Mouse (Mus musculus) limb, embryonic 14.5 days (tissue): Measurements from ENCODE around the gene Glyctk. TPM values are rescaled to one million over a fixed set of nuclear protein-coding genes. Genes with fewer than 3 reads are reported as not detected.
A peak's percentile ranks its signal among the peaks of the same experiment; 100 is the strongest.

Experiments used
- ATAC-seq: fragments of 200-750 bp; cut with Nextera tagmentation; 2 replicates; pipeline ENCODE4 v1.8.0; 2017; ENCODE audit warnings: low read depth, moderate number of reproducible peaks, moderate TSS enrichment; ENCODE audit not compliant: low FRiP score
- DNase-seq: peaks from one replicate; pipeline ENCODE4 v3.0.0-alpha.2; 2015; ENCODE audit warnings: low spot score
- H3K27ac ChIP-seq: fragments of 300-500 bp; sonication (generic); replicated peaks from 2 replicates; pipeline ENCODE4 v1.5.1; 2014; ENCODE audit warnings: low read depth, mild to moderate bottlenecking, low read length, moderate library complexity, mixed read lengths
- H3K27me3 ChIP-seq: fragments of 300-500 bp; sonication (generic); 2 replicates; pipeline ENCODE4 v1.6.1; 2014; ENCODE audit warnings: low read length, mixed read lengths; ENCODE audit not compliant: control insufficient read depth, insufficient read depth
- H3K36me3 ChIP-seq: fragments of 300-500 bp; sonication (generic); 2 replicates; pipeline ENCODE4 v1.6.1; 2014; ENCODE audit warnings: mild to moderate bottlenecking, low read length, moderate library complexity, mixed read lengths; ENCODE audit not compliant: control insufficient read depth, insufficient read depth
- H3K4me1 ChIP-seq: fragments of 300-500 bp; sonication (generic); 2 replicates; pipeline ENCODE4 v1.6.1; 2014; ENCODE audit warnings: antibody characterized with exemption, low read length, mixed read lengths; ENCODE audit not compliant: control insufficient read depth, insufficient read depth
- H3K4me2 ChIP-seq: fragments of 300-500 bp; sonication (generic); replicated peaks from 2 replicates; pipeline ENCODE4 v1.6.1; 2014; ENCODE audit warnings: low read depth, mild to moderate bottlenecking, low read length, moderate library complexity; ENCODE audit not compliant: severe bottlenecking
- H3K4me3 ChIP-seq: fragments of 300-500 bp; sonication (generic); replicated peaks from 2 replicates; pipeline ENCODE4 v1.5.1; 2014; ENCODE audit warnings: low read length
- H3K9ac ChIP-seq: fragments of 300-500 bp; sonication (generic); 2 replicates; pipeline ENCODE4 v1.6.1; 2014; ENCODE audit warnings: mild to moderate bottlenecking, low read depth, low read length, moderate library complexity; ENCODE audit not compliant: severe bottlenecking
- H3K9me3 ChIP-seq: fragments of 300-500 bp; sonication (generic); 2 replicates; pipeline ENCODE4 v1.6.1; 2016; ENCODE audit warnings: low read length; ENCODE audit not compliant: control insufficient read depth
- POLR2A ChIP-seq: fragments of 200-500 bp; IDR thresholded peaks from 2 replicates; pipeline ENCODE4 v1.8.0; 2012; ENCODE audit warnings: inconsistent platforms, mild to moderate bottlenecking, moderate library complexity, borderline replicate concordance; ENCODE audit not compliant: insufficient read depth, insufficient read length; ENCODE audit errors: extremely low read depth
- WGBS: fragments of 180-500 bp; shearing (Covaris S2); extraction: QIAGEN DNeasy Blood & Tissue Kit; methylation state at CpG from one replicate; pipeline ENCODE4 v1.1.7; 2014; 5-methylcytosine and 5-hydroxymethylcytosine counted together
- polyA plus RNA-seq, 2 experiments: library from polyadenylated mRNA; depleted of rRNA in 1 of 2; stranded (reverse) in 1 of 2; unstranded in 1 of 2; fragments of >200 nt; fragmentation: Nextera tagmentation in 1 of 2; extraction: Ambion mirVana in 1 of 2; gene quantifications; 2 replicates each; pipeline versions ENCODE4 v1.2.1 to v1.2.3; 2012 to 2014

The Glyctk gene
- polyA plus RNA-seq, 2 experiments: 2.5 to 3.5 TPM

DNA sequence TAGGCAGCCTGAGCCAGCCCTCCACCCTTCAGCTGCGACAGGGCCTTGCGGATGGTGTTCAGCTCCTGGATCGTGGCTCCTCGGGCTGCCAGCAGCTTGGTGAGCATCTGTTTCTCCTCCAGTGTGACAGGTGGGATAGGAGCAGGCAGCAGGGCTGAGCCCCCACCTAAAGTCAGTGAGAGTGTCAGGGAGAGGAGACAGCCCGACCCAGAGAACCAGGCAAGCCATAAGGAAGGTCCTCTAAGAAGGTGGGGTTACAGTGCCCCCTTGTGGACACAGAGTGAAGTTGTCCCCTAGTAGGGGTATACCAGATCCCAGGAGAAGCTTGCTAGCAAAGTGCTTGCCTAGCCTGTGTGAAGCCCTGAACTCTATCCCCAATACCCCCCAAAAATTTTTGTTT is 1.5 kb downstream of the Glyctk start:
- Histone ChIP-seq H3K4me1 (no peaks in the 10 kb centered on the region), H3K4me3 (no peak overlapping the region), H3K9me3 (no peaks in the 10 kb centered on the region), H3K9ac (no peak overlapping the region), H3K27ac (no peak overlapping the region), H3K36me3 (no peaks in the 10 kb centered on the region), H3K4me2 (no peak overlapping the region), H3K27me3 (no peaks in the 10 kb centered on the region)
- DNase-seq: peak; percentile 21
- TF ChIP-seq POLR2A: no peak
- no peak for ATAC-seq
- WGBS: 64% methylated on average over 5 of the region's 5 CpGs

DNA sequence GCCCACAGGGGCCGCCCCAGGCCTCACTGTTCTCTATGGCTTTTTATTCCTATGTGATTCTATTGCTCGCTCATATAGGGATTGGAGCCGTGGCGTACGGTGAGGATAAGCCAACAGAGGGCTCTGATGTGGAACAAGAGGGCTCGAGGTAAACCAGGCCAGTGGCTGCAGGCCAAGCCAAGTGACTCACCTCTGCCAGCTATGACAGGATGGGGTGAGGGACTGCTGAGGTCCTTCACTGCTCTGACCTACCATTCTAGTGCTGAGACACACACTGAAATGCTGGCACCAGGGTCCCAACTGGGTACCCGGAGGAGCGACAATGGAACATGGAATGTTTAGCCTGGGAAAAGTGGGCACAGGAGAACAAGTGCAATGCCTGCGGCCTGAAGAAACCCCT is 3.8 kb downstream of the Glyctk start:
- Histone ChIP-seq H3K27me3 (peaks cover 17% of the 10 kb centered on the region; the same call in 1 of the 2 replicates), H3K9ac (no peak overlapping the region), H3K9me3 (no peaks in the 10 kb centered on the region), H3K4me2 (no peak overlapping the region), H3K4me1 (peaks cover under 1% of the 10 kb centered on the region; the same call in 1 of the 2 replicates), H3K36me3 (no peaks in the 10 kb centered on the region), H3K4me3 (no peak overlapping the region), H3K27ac (no peak overlapping the region)
- WGBS: 89% methylated on average over 9 of the region's 9 CpGs
- no peak for ATAC-seq
- no peak for TF ChIP-seq POLR2A
- no peak for DNase-seq

DNA sequence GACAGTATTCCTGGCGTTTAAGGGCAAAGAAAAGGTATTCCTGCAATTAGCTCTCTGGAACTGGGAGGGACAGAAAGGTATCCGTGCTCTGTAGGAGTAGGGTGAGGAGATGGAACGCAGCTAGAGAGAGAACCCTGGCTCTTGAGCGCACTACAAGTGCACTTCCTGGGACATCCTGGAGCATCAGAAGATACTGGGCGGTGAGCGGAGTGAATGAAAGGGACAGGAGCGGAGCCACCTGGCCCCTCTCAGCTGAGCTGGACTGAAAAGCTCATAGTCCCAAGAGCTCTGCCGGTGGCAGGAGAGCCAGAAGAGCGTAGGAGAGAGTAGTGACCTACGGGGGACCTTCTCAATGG is 8.6 kb downstream of the Glyctk start:
- no peak for TF ChIP-seq POLR2A
- Histone ChIP-seq H3K4me2 (peak overlapping the region; percentile 70), H3K4me1 (peaks cover 5% of the 10 kb centered on the region; the same call in 1 of the 2 replicates), H3K9ac (peak overlapping the region; percentile 56), H3K27ac (no peak overlapping the region), H3K4me3 (peak overlapping the region; percentile 40), H3K9me3 (no peaks in the 10 kb centered on the region), H3K36me3 (no peaks in the 10 kb centered on the region), H3K27me3 (peaks cover 39% of the 10 kb centered on the region)
- DNase-seq (no peak), ATAC-seq (no peak)
- 22% methylated on average over 10 of the region's 10 CpGs for WGBS

DNA sequence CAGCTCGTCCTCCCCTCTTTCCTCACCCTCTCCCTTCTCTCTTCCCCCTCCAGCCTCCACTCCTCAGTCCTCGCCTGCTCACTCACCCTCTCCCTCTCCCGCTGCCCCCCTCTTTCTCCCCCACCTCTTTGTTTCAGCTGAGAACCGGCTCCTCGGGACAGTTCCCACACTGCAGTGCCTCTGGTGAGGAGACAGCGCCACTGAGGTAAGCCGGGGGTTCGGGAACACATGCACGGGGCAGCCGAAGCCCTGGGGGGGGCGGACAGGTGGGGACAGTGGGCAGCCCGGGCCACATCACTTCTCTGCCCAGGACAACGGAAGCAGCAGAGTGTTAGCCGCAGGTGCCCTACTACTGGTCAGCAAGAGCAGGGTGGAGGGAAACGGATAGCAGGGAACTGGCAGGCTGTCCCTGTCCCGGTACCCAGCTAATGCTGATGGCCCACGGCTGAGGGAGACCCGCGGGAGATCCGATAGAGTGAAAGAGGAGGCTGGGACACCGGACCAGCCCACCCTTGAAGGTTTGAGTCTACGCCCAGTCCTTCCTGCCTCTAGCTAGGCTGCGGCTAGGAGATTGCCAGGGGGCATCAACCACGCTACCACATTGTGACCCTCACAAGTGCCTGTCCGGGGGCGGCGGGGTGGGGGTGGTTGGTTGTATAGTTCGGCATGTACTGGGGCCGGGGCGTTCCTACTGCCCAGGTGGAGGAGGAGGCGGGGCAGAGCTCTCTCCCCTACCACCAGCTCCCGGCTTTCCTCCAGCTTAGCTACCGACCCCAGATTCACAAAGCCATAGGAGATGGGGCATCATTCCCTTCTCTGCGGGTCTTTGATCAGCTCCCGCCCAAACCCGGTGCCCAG is 9.2 kb downstream of the Glyctk start:
- H3K4me3 ChIP-seq: peak overlapping the region; percentile 40
- peak overlapping the region; percentile 56 for H3K9ac ChIP-seq
- no peak overlapping the region for H3K27ac ChIP-seq
- peak; percentile 53; the same call in 1 of the 2 replicates for ATAC-seq
- WGBS: 3% methylated on average over 35 of the region's 36 CpGs
- peak overlapping the region; percentile 70 for H3K4me2 ChIP-seq
- DNase-seq: no peak
- H3K4me1 ChIP-seq: peaks cover 5% of the 10 kb centered on the region; the same call in 1 of the 2 replicates
- TF ChIP-seq POLR2A: no peak
- no peaks in the 10 kb centered on the region for H3K36me3 ChIP-seq
- peaks cover 39% of the 10 kb centered on the region for H3K27me3 ChIP-seq
- H3K9me3 ChIP-seq: no peaks in the 10 kb centered on the region

- H3K9me3 ChIP-seq: no peaks in the 10 kb centered on the region
- DNase-seq: no peak
- 7% methylated on average over 10 of the region's 10 CpGs for WGBS
- TF ChIP-seq POLR2A: no peak
- peak; percentile 4; the same call in 1 of the 2 replicates for ATAC-seq
- peak overlapping the region; percentile 56; the same call in 1 of the 2 replicates for H3K9ac ChIP-seq
- peak overlapping the region; percentile 40 for H3K4me3 ChIP-seq
- no peak overlapping the region for H3K27ac ChIP-seq
- H3K4me2 ChIP-seq: peak overlapping the region; percentile 70
- peaks cover 5% of the 10 kb centered on the region; the same call in 1 of the 2 replicates for H3K4me1 ChIP-seq
- H3K36me3 ChIP-seq: no peaks in the 10 kb centered on the region
- H3K27me3 ChIP-seq: peaks cover 39% of the 10 kb centered on the region
Measured at GRCm38 (mm10) chr9:106147851-106148431, 10.0 kb downstream of the Glyctk start.
